Mouse (Mus musculus) gastrocnemius, adult 8-10 months (tissue): ENCODE measurements around the gene Foxn4. TPM values are rescaled to one million over a fixed set of nuclear protein-coding genes. Genes with fewer than 3 reads are reported as not detected.

Source experiments
- DNase-seq, 2 experiments: peaks; one replicate each; pipeline ENCODE4 v3.0.0; 2022; ENCODE audit warnings: low spot score in 2 of 2
- total RNA-seq, 4 experiments: library from RNA; stranded (reverse); gene quantifications; 2 replicates each; pipeline ENCODE4 v1.2.4; 2022

Foxn4 gene
- total RNA-seq, 4 experiments from 2014 or later: not detected

GRCm38 (mm10) chr5:114279382-114280143 lies 6.0 kb upstream of the Foxn4 start:
- no peak for DNase-seq

GRCm38 (mm10) chr5:114275991-114276390 lies 2.4 kb upstream of the Foxn4 start:
- no peak for DNase-seq

- no peak for DNase-seq
These were observed 1.7 kb upstream of the Foxn4 start for GRCm38 (mm10) chr5:114275339-114275738.

DNA sequence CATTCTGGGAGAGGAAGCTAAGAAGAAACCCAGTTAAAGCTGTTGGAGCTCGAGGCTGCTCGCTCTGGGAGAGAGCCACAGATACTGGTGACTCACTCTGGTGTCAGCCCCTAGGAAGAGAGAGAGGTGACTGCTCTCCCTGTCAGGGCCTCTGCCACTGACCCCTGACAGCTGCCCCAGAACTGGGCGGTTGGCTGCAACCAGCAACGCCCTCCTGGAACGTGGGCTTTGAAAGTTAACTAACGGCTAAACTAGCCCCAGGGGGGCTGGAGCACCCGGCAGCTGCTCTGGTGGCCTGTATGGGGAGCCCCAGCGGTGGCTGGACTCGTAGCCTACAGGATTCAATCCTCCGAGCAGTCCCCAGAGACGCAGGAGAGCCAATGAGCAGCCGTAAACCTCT lies 3.6 kb downstream of the Foxn4 start:
- no peak for DNase-seq

GRCm38 (mm10) chr5:114269499-114269898 lies 4.1 kb downstream of the Foxn4 start:
- no peak for DNase-seq

DNA sequence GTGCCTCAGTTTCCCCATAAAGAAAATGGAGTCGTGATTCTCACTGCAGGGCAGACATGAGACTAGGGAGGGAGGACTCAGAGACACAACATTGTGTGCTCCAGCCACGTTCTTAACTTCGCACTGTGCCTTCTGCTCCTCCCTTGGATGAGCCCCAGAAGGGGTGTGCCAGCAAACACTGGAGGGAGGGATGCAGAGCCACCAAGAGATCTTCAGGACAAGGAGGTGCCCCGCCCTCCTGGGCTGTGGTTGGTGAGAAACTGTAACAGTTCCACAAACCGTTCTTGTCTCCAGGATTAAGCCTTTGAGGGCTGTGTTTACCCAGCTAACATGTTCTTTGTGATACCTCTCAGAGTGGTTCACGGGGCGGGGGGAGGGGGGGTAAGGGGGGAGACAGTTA lies 5.0 kb downstream of the Foxn4 start:
- no peak for DNase-seq

DNA sequence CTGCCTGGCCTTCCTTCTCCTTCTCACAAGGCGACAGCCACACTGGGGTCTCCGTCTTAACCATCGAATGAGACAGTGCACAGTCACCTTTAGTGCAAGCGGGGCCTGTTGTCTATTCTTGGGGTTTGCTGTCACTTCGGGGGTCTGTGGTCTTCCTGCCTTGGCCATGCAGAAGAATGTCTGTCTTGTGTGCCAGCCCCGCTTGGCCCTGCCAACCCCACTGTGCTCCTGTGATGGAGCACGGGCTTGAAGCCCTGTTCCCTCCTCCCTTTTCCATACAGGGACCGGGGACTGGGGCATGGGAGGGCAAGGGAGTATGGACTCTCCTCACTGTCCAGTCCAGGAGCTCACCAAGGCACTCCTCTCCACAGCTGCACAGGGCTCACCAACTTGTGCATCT lies 8.8 kb downstream of the Foxn4 start:
- DNase-seq: no peak

- no peak for DNase-seq
These were observed 9.6 kb downstream of the Foxn4 start for GRCm38 (mm10) chr5:114264030-114264459.

- DNase-seq: no peak
These were observed 12.1 kb downstream of the Foxn4 start for GRCm38 (mm10) chr5:114261494-114261893.

DNA sequence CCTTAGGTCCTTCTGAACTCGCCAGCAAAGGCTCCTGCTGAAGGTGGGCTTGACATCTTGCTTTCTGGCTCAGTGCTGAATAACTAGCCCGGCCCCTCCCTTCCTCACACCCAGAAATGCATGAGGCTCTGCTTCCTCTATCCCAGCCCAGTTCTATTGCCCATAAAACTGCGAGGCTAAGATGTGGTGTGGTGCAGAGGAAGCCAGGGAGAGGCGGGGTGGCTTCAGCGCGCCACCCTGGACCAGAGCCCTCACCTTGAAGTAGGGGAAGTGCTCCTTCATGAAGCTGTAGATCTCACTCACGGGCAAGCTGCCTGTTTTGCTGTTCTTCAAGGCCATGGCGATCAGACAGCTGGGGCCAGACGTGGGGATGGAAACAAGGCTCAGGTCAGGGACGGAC lies 14.1 kb downstream of the Foxn4 start:
- DNase-seq: no peak

DNA sequence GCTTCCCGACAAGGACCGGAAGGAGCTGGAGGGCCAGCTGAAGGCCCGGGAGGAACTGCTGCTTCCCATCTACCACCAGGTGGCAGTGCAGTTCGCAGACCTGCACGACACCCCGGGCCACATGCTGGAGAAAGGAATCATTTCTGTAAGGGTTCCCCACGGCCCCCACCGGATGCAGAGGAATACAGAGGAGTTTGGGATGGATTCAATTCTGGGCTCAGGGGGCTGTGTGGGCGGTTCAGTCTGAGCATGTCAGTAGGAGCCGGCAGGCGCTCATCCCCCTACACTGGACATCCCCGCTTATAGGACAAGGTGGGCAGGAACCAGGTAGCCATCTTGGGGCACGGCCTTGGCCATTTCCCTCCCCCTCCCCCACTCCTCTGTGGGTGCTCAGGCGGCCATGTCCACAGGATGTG lies 25.4 kb downstream of the Foxn4 start:
- DNase-seq: peak; percentile 15 to 24

- DNase-seq: no peak
These were observed 27.1 kb downstream of the Foxn4 start for GRCm38 (mm10) chr5:114246465-114246864.

DNA sequence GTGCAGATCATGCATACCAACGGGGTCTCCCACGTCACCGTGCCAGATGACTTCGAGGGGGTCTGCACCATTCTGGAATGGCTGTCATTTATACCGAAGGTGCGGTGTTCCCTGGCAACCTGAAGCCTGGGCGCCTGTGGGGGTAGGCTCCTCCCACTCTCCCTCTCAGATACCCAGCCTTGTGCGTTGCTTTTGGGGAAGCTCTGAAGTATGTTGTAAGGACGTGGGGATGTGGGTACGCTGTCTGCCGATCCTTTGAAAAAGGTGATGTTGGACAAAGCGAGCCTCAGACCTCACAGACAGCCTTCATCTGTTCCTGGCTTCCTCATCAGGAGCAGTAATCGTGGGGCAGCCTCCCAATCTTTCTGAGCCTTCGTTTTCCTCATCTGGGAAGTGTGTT lies 33.9 kb downstream of the Foxn4 start:
- no peak for DNase-seq

GRCm38 (mm10) chr5:114238924-114239323 lies 34.7 kb downstream of the Foxn4 start:
- DNase-seq: no peak

DNA sequence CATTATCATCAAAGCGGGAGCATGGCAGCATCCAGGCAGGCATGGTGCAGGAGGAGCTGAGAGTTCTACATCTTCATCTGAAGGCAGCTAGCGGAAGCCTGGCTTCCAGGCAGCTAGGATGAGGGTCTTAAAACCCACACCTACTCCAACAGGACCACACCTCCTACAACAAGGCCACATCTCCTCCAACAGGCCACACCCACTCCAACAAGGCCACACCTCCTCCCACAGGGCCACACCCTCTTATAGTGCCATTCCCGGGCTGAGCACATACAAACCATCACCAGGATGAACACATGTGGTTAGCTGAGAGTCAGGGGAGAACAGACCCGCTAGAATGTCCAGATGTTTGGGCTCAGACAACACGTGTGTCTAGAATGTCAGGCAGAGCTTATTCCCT lies 44.7 kb downstream of the Foxn4 start:
- no peak for DNase-seq

GRCm38 (mm10) chr5:114226051-114226450 lies 47.6 kb downstream of the Foxn4 start:
- DNase-seq: no peak

DNA sequence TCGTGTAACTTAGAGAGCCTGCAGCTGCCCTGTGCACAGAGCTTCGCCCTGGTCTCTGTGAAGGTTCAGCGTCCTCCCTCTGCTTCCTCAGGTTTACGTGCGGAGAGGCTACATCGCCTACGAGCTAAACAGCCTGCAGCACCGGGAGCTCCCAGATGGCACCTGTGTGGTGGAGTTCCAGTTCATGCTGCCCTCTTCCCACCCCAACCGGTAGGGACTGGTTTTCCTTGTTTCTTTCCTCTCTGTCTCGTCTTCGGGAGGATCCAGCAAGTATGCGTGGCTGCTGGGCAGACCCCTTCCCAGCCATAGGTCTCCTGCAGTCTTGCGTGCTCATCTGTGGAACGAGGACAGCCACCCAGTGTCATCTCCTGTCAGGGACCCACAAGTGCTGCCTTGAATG lies 54.8 kb downstream of the Foxn4 start:
- no peak for DNase-seq

DNA sequence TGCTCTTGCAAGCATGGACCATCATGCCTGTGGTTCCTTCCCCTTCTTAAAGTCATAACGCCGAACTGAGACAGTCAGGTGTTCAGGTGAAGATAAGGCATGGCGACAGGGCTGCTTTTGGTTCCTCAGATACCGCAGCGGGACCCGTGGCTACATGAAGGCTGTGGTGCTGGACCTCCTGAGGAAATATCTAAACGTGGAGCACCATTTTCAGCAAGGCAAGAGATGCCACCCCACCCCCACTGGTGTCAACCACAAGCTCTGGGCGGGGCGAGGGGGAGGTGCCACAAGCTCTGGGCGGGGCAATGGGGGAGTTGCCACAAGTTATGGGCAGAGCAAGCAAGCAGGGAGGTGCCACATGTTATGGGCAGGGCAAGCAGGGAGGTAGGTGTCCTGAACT lies 60.4 kb downstream of the Foxn4 start:
- DNase-seq: no peak

GRCm38 (mm10) chr5:114206158-114206557 lies 67.4 kb downstream of the Foxn4 start:
- no peak for DNase-seq
